Mouse (Mus musculus): ENCODE measurements around the gene Pfpl.
A peak's percentile ranks its signal among the peaks of the same experiment; 100 is the strongest.

The Pfpl gene

DNA sequence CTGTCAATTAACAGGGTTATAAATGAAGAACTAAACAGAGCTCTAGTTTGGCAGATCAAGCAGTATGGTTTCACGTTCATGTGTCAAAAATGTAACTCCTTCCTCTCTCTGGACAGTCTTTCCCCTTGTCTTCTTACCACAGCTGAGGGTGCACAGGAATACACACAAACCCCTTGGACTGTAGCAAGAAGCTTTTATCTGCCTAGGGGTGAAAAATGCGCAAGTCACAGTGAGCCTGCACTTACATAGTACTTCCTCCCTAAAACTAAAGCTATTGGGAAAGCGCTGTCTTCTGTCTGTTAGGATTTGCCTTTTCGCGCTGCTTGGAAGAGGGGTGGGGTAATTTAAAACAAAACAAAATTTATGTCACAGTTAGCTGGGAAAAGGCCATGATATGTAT is 36.4 kb downstream of the Pfpl start:
- no peak for DNase-seq (ENCODE audit: low spot score in 2 of 2)

DNA sequence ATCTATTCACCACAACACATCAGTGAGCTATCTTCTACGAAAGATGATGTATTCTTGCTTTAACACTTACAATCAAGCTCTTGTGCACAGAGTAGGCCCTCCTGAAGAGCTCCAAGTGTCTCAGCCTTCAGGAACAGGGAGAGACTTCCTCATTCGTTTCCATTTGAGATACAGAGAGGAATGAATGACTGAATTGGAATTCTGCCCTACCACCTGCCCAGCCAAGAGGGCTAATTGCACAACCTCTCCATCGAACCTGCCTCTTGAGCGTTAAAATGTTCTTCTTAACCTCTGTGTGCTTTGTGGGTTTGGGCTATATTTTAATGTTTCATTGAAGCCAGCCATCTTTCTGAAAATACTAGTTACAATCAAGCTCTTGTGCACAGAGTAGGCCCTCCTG is 37.0 kb downstream of the Pfpl start:
- no peak for DNase-seq (ENCODE audit: low spot score in 2 of 2)

DNA sequence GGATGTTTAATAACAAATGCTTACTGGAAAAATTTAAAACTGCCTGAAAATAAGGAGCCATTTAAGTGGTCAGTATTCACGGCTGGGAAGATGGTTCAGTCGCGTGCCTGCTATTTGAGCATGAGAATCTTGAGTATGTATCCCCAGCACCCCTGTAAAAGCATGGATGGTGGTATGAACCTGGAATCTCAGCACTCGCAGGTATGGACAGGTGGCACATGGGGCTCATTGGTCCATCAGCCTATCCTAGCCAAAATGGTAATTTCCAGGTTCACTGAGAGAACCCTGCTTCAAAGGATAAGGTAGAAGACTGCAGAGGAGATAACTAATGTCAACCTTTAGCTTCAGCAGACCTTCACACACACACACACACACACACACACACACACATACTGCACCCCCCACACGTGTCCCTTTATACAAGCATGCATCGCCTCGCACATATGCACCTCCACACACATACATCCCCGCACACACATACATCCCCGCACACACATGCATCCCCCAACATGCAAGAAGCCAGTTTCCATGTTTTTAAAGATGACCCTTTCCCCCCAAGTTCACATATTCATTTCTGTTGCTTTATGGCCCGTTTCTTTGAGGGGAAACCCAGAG is 37.9 kb downstream of the Pfpl start:
- DNase-seq (ENCODE audit: low spot score in 2 of 2): peak in 1 of 2 experiments; percentile 24

DNA sequence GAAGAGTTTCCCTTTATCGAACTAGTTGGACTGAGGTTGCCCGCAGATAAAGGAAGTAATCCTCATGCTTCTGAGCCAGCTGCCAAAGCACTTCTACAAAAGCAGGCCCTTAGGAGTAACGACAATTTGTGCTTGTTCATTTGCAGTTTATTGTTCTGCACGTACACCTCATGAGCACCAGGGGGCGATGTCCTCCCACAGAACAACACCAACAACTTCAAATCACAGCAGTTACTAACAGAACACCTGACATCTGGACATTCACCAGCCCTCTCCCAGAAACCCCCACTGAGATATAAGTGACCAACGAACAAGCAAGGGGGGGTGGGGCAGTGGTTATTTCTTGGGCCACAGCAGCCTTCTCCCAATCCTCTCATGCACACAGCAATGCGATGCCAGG is 38.5 kb downstream of the Pfpl start:
- peak; percentile 73 to 76 for DNase-seq (ENCODE audit: low spot score in 2 of 2)

DNA sequence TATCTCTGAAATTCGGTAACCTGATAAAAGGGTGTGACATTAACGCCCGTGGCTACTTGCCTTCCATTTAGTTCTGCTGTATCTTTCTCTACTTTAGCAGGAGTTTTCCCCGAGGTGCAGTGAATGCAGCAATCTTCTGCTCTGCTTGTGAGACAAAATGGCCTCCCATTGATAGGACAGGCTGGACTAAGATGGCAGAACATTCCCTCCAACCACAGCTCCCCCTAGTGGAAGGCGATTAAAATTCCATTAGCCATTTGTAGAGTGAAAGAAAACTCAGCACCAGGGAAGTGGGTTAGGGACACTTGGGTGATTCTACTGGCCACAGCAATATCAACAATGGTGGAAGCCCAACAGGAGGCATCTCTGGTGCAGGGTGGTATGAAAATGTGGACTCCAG is 39.7 kb downstream of the Pfpl start:
- peak; percentile 31 to 54 for DNase-seq (ENCODE audit: low spot score in 2 of 2)

DNA sequence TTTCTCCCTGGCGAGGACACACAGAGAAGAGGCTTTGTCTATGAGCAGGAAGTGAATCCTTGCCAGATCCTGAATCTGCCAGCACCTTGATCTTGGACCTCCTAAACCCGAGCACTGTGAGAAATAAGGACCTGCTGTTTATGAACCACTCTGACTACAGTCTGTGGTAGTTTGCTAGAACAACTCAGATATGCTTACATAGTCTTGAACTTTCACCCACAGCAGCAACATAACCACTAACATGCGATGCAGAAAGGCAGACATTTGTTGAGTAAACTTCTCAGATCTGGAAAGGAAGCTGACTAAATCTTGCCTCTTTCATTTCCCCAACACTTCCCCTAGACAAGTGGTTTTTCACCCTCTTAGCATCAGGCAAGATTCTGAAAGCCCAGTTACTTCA is 44.2 kb downstream of the Pfpl start:
- no peak for DNase-seq (ENCODE audit: low spot score in 2 of 2)

DNA sequence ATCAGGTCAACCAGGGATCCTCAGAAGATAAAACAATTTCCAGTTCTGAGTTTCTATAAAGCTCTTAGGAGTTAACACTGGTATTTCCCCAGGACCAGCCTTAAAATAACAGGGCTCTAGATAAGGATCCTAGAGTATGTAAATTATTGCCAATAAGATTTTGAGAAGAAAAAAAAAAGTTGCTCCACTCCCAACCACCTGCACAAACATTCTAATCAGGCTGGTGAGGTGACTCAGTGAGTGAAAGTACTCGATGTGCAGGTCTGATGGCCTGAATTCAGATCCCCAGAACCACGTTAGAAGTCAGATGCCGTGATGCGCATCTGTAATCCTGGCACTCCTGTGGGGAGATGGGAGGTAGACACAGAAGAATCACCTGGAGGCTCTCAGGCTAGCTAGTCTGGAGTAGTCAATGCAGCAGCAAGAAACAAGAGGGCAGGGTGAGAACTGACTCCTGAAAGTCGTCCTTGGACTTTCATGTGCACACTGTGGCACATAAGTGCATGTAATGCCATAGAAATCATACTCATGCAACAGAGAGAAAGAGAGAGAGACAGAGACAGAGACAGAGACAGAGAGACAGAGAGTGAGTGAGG is 44.8 kb downstream of the Pfpl start:
- no peak for DNase-seq (ENCODE audit: low spot score in 2 of 2)

DNA sequence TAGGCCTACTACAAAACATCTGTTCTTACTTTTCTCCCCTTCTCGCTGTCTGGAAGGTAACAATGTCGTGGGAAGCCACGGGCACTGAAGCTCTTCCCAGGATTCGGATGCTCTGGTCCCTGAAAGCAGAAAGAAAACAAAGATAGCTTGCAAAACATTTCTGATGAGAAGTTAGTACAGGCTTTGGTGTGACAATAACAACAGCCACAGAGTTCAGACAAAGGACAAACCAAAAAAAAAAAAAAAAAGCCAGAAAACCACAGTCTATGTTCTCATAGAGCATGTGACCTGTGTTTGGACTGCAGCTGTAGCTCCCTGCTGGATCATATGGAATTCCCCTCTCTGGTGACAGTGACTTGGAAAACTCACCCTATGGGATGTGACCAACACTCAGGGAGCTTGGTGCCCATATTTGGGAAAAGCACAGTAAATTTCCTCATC is 45.5 kb downstream of the Pfpl start:
- no peak for DNase-seq (ENCODE audit: low spot score in 2 of 2)

DNA sequence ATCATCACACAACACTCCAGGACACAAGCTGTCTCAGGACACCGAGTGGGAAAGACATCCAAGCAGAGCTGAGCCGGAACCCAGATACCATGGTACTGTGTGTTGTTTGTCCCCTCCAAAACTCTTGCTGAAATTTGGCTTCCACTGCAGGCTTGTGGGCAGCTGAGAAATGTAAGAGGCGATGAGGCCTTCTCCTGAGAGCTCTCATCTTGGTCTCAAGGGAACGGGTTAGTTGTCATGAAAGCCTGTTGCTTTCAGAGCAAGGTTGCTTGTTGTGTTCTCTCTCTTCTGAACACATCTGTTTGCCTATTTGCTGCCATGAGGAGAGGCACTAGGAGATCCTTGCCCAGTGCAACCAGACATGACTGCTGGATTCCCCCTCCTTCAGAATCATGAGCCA is 46.2 kb downstream of the Pfpl start:
- DNase-seq (ENCODE audit: low spot score in 2 of 2): no peak

DNA sequence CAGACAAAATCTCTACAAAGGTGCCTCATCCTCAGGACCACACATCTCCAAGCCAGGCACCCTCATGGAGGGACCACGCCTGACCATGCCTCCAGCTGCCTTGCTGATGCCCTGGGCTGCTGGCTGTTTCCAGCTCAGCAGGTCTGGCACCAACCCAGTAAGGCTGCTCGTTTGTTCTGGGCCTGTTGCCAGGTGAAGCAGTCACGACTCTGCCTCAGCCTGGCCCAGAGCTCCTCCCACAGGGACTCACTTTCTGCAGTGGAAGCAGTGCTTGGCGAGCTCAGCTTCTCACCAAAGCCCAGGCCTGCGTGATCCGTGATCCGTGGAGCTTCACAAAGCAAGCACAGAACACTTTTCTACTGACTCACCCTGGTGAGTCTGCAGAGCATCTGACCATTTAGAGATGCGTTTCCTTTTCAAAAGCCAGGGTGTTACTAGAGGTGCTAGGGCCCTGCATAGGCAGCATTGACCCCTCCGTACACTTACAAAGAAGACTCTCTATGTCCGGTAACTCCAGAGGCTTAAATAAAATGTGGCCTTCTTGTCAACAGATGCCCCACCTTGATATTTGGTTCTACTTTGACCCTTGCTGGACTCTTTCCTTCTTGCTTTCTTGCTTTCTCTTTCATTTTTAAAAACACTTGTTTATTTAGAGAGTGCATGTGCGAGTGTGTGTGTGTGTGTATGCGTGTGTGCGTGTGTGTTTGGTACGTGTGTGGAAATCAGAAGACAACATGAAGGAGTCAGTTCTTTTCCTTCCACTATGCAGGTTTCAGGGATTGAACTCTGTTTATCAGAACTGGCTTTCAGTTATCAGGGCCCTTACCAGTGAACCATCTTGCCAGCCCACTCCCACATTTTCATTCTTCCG is 47.9 kb downstream of the Pfpl start:
- DNase-seq (ENCODE audit: low spot score in 2 of 2): peak; percentile 94 to 95

DNA sequence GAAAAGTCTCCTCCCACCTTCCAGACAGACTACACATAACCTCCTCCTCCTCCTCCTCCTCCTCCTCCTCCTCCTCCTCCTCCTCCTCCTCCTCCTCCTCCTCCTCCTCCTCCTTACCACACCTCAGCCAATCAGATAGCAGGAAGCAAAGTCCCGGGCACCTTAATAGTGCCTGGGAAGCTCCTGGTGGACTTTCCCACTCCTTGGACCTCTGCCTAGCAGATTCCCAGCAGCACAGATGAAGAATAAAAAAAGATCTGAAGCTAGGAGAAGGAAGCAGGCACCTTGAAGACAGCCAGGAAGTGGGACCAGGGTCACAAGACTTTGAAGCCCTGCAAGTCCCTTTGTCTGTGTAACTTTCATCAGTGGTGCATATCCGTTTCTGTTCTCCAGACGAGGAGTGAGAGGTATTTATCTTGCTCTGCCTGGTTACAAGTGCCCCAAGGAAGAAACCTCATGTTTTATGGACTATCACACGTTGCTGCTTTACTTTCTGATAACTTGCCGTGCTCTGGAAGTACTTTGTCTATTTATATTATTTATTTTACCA is 49.1 kb downstream of the Pfpl start:
- DNase-seq (ENCODE audit: low spot score in 2 of 2): no peak

DNA sequence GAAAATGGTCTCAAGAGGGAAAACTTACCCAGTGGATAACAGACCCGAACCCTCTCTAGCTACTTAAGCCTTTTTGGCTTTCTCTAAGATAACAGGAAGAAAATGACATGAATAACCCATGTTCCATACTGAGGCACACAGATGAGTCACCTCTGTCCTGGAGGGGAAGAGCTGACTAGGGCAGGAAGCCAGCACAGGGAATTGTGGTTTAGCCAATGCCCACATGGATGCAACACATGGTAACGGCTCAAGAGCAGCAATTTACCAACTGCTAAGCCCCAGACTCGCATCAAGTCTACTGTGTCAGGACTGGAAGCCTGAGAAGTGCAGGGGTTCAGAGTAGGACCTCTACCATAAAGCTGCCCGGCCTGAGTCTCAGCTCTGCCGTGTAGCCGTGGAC is 50.7 kb downstream of the Pfpl start:
- DNase-seq (ENCODE audit: low spot score in 2 of 2): no peak

Data from right cerebral cortex, postnatal 10 days (tissue).